Mouse (Mus musculus) limb, embryonic 14.5 days (tissue): ENCODE data around the gene Spdye4c. TPM values are rescaled to one million over a fixed set of nuclear protein-coding genes. Genes with fewer than 3 reads are reported as not detected.

Source experiments
- ATAC-seq: fragments of 200-750 bp; cut with Nextera tagmentation; 2 replicates; pipeline ENCODE4 v1.8.0; 2017; ENCODE audit warnings: low read depth, moderate number of reproducible peaks, moderate TSS enrichment; ENCODE audit not compliant: low FRiP score
- DNase-seq: peaks from one replicate; pipeline ENCODE4 v3.0.0-alpha.2; 2015; ENCODE audit warnings: low spot score
- H3K27ac ChIP-seq: fragments of 300-500 bp; sonication (generic); replicated peaks from 2 replicates; pipeline ENCODE4 v1.5.1; 2014; ENCODE audit warnings: low read depth, mild to moderate bottlenecking, low read length, moderate library complexity, mixed read lengths
- H3K27me3 ChIP-seq: fragments of 300-500 bp; sonication (generic); 2 replicates; pipeline ENCODE4 v1.6.1; 2014; ENCODE audit warnings: low read length, mixed read lengths; ENCODE audit not compliant: control insufficient read depth, insufficient read depth
- H3K36me3 ChIP-seq: fragments of 300-500 bp; sonication (generic); 2 replicates; pipeline ENCODE4 v1.6.1; 2014; ENCODE audit warnings: mild to moderate bottlenecking, low read length, moderate library complexity, mixed read lengths; ENCODE audit not compliant: control insufficient read depth, insufficient read depth
- H3K4me1 ChIP-seq: fragments of 300-500 bp; sonication (generic); 2 replicates; pipeline ENCODE4 v1.6.1; 2014; ENCODE audit warnings: antibody characterized with exemption, low read length, mixed read lengths; ENCODE audit not compliant: control insufficient read depth, insufficient read depth
- H3K4me2 ChIP-seq: fragments of 300-500 bp; sonication (generic); replicated peaks from 2 replicates; pipeline ENCODE4 v1.6.1; 2014; ENCODE audit warnings: low read depth, mild to moderate bottlenecking, low read length, moderate library complexity; ENCODE audit not compliant: severe bottlenecking
- H3K4me3 ChIP-seq: fragments of 300-500 bp; sonication (generic); replicated peaks from 2 replicates; pipeline ENCODE4 v1.5.1; 2014; ENCODE audit warnings: low read length
- H3K9ac ChIP-seq: fragments of 300-500 bp; sonication (generic); 2 replicates; pipeline ENCODE4 v1.6.1; 2014; ENCODE audit warnings: mild to moderate bottlenecking, low read depth, low read length, moderate library complexity; ENCODE audit not compliant: severe bottlenecking
- H3K9me3 ChIP-seq: fragments of 300-500 bp; sonication (generic); 2 replicates; pipeline ENCODE4 v1.6.1; 2016; ENCODE audit warnings: low read length; ENCODE audit not compliant: control insufficient read depth
- POLR2A ChIP-seq: fragments of 200-500 bp; IDR thresholded peaks from 2 replicates; pipeline ENCODE4 v1.8.0; 2012; ENCODE audit warnings: inconsistent platforms, mild to moderate bottlenecking, moderate library complexity, borderline replicate concordance; ENCODE audit not compliant: insufficient read depth, insufficient read length; ENCODE audit errors: extremely low read depth
- WGBS: fragments of 180-500 bp; shearing (Covaris S2); extraction: QIAGEN DNeasy Blood & Tissue Kit; methylation state at CpG from one replicate; pipeline ENCODE4 v1.1.7; 2014; 5-methylcytosine and 5-hydroxymethylcytosine counted together
- polyA plus RNA-seq, 2 experiments: library from polyadenylated mRNA; depleted of rRNA in 1 of 2; stranded (reverse) in 1 of 2; unstranded in 1 of 2; fragments of >200 nt; fragmentation: Nextera tagmentation in 1 of 2; extraction: Ambion mirVana in 1 of 2; gene quantifications; 2 replicates each; pipeline versions ENCODE4 v1.2.1 to v1.2.3; 2012 to 2014

Spdye4c gene
- polyA plus RNA-seq, 2 experiments, result not detected

- H3K9ac ChIP-seq, result no peak overlapping the region
- no peaks in the 10 kb centered on the region for H3K9me3 ChIP-seq
- peaks cover 92% of the 10 kb centered on the region for H3K36me3 ChIP-seq
- H3K27ac ChIP-seq, result no peak overlapping the region
- no peak for TF ChIP-seq POLR2A
- DNase-seq (no peak), ATAC-seq (no peak)
- no peak overlapping the region for H3K4me2 ChIP-seq
- H3K4me1 ChIP-seq, result no peaks in the 10 kb centered on the region
- no peaks in the 10 kb centered on the region for H3K27me3 ChIP-seq
- H3K4me3 ChIP-seq, result no peak overlapping the region
- 100% methylated on average over 1 of the region's 1 CpGs for WGBS
These were observed 29.6 kb downstream of the Spdye4c start for GRCm38 (mm10) chr2:128620578-128620977.

Other genes starting within 250 kb of the Spdye4c start
- gene Anapc1, start 96.2 kb downstream of the Spdye4c start, polyA plus RNA-seq (2012; rRNA removed), result 75.3 and 84.3 TPM in 2 replicates
- gene Anapc1, start 96.2 kb downstream of the Spdye4c start, polyA plus RNA-seq (2014; fragmentation: Nextera tagmentation; extraction: Ambion mirVana), result 65.1 and 67.8 TPM in 2 replicates
- gene Mertk, start 107.7 kb downstream of the Spdye4c start, polyA plus RNA-seq (2012; rRNA removed), result 13.5 and 14.9 TPM in 2 replicates
- gene Mertk, start 107.7 kb downstream of the Spdye4c start, polyA plus RNA-seq (2014; fragmentation: Nextera tagmentation; extraction: Ambion mirVana), result 11.1 and 12.3 TPM in 2 replicates
- gene Tmem87b, start 226.9 kb downstream of the Spdye4c start, polyA plus RNA-seq (2012; rRNA removed), result 28.3 and 28.4 TPM in 2 replicates
- 26.9 TPM in 2 replicates for gene Tmem87b, start 226.9 kb downstream of the Spdye4c start, polyA plus RNA-seq (2014; fragmentation: Nextera tagmentation; extraction: Ambion mirVana)